In genomic region chr4:120878728-120879127, GRCm38 (mm10) we compare ENCODE assay signal across 20 mouse cellular contexts. TPM values are rescaled to one million over a fixed set of nuclear protein-coding genes. Genes with fewer than 3 reads are reported as not detected.
DNase-seq lines count a peak whose midpoint lies in the region; ATAC-seq lines count a peak whose summit lies in the region.
"Had no signal": no experiment of that assay in that cellular context is flagged by ENCODE, and none has a peak within 500 bp of the region (broad histone marks: within the 10 kb centered on the region; RNA-seq: fewer than 3 reads in every experiment).

No protein-coding gene starts in this region.

- peak; percentile 57 for ATAC-seq in frontal cortex, adult (ENCODE audit: low TSS enrichment)
- ATAC-seq: intestine, postnatal 0 days; liver, embryonic 12.5 days had no signal

- no peak for DNase-seq in frontal cortex, postnatal 14 days (ENCODE audit: low spot score in 2 of 2)
- DNase-seq in left cerebral cortex, adult 18-20 months (ENCODE audit: low spot score in 2 of 2), result peak; percentile 66 to 75
- DNase-seq in left cerebral cortex, adult 11 months (ENCODE audit: low spot score), result no peak
- peak; percentile 53 to 58 for DNase-seq in left cerebral cortex, postnatal 14 days (ENCODE audit: low spot score in 2 of 2)
- peak; percentile 66 for DNase-seq in right cerebral cortex, postnatal 14 days
- DNase-seq in ovary, postnatal 36 days (ENCODE audit: low spot score), result no peak
- no peak for DNase-seq in lung, postnatal 14 days
- DNase-seq: cerebellum, adult 18-20 months; cerebellum, postnatal 36 days; gastrocnemius, postnatal 25 days; heart, adult 18-20 months; heart, postnatal 10 days; kidney, postnatal 25 days; lung, adult 18-20 months; lung, postnatal 10 days; retina, postnatal 1 day had no signal

- intact Hi-C loops in left cerebral cortex, postnatal 14 days (cut with DNase I), result no loop called here

RNA-seq across cellular contexts. Expression of gene Rims3, which starts 24.1 kb away (rescaled TPM):
- 100 to 1,000 TPM; 194 to 217 TPM for total RNA-seq in left cerebral cortex, adult 18-20 months (2021)
- total RNA-seq in left cerebral cortex, postnatal 14 days (2021), result 10 to 100 TPM; 40.9 to 49.1 TPM
- total RNA-seq: MEL had no signal

RNA-seq across cellular contexts. Expression of gene Exo5, which starts 46.1 kb away (rescaled TPM):
- 10 to 100 TPM; 12.7 to 15.0 TPM for total RNA-seq in left cerebral cortex, adult 18-20 months (2021)
- 10 to 100 TPM in 1 of 2 experiments, 1 to 10 TPM in 1; 9.3 to 11.6 TPM for total RNA-seq in left cerebral cortex, postnatal 14 days (2021)

RNA-seq across cellular contexts. Expression of gene Nfyc, which starts 47.4 kb away (rescaled TPM):
- 10 to 100 TPM; 45.1 to 49.4 TPM for total RNA-seq in left cerebral cortex, adult 18-20 months (2021)
- 10 to 100 TPM; 48.3 to 50.1 TPM for total RNA-seq in left cerebral cortex, postnatal 14 days (2021)

Comparison
In these comparisons a context has a peak if more than half of its experiments do, and no peak if none do; other contexts are left out.
1. DNase-seq: peak in left cerebral cortex, adult 18-20 months (2 of 2), left cerebral cortex, postnatal 14 days (2 of 2) and right cerebral cortex, postnatal 14 days (single experiment); none in frontal cortex, postnatal 14 days (0 of 2), left cerebral cortex, adult 11 months (single experiment), ovary, postnatal 36 days (single experiment) and lung, postnatal 14 days (single experiment).